Mouse (Mus musculus) adrenal gland, adult 18-20 months (tissue): ENCODE measurements around the gene Nrbf2. TPM values are rescaled to one million over a fixed set of nuclear protein-coding genes. Genes with fewer than 3 reads are reported as not detected.

ENCODE experiments used
- DNase-seq, 2 experiments: peaks; one replicate each; pipeline ENCODE4 v3.0.0; 2021 to 2022; ENCODE audit warnings: low spot score in 2 of 2
- total RNA-seq, 2 experiments: library from RNA; stranded (reverse); gene quantifications; 1 replicate in 1 of 2; 2 replicates in 1 of 2; pipeline ENCODE4 v1.2.3; 2021

Gene Nrbf2
- total RNA-seq, 2 experiments from 2014 or later: 18.1 to 23.7 TPM

GRCm38 (mm10) chr10:67221284-67221683 is 63.8 kb downstream of the Nrbf2 start:
- DNase-seq: no peak

GRCm38 (mm10) chr10:67220251-67220650 is 64.9 kb downstream of the Nrbf2 start:
- no peak for DNase-seq

GRCm38 (mm10) chr10:67218873-67219565 is 66.1 kb downstream of the Nrbf2 start:
- no peak for DNase-seq

- DNase-seq: no peak
Measured at GRCm38 (mm10) chr10:67216872-67217271, 68.2 kb downstream of the Nrbf2 start.

Other genes with a start within 250 kb of the Nrbf2 start
- 10 to 100 TPM; 44.4 to 49.7 TPM for gene Jmjd1c, start 189.2 kb downstream of the Nrbf2 start, total RNA-seq
- gene Reep3, start 188.4 kb downstream of the Nrbf2 start, total RNA-seq: 10 to 100 TPM; 40.7 to 41.0 TPM